In genomic region chr5:118646897-118647296, GRCm38 (mm10) we compare ENCODE assay signal across 19 mouse cellular contexts.
A peak's percentile ranks its signal among the peaks of the same experiment; 100 is the strongest.
DNase-seq lines count a peak whose midpoint lies in the region; TF ChIP-seq lines count a peak whose summit lies in the region.
"Had no signal": no experiment of that assay in that cellular context is flagged by ENCODE, and none has a peak within 500 bp of the region (broad histone marks: within the 10 kb centered on the region; RNA-seq: fewer than 3 reads in every experiment).

No protein-coding gene starts in this region.

- no peak for TF ChIP-seq POLR2A in MEL (IDR thresholded peaks at IDR 0.05; ENCODE audit: control insufficient read depth in 1 of 2, insufficient read depth in 1 of 2, low read depth in 1 of 2, low read length in 2 of 2, poor library complexity in 1 of 2)
- no peak for TF ChIP-seq POLR2A in bone marrow macrophage, adult 2 months (IDR thresholded peaks at IDR 0.05; ENCODE audit: borderline replicate concordance, low read depth, low read length)

- TF ChIP-seq CTCF in MEL (IDR thresholded peaks at IDR 0.05 in 2 of 3, conservative IDR thresholded peaks at IDR 0.05 in 1 of 3; ENCODE audit: control insufficient read depth in 1 of 3, insufficient read depth in 1 of 3, low read depth in 2 of 3, low read length in 3 of 3, poor library complexity in 1 of 3, severe bottlenecking in 1 of 3), result no peak
- no peak for TF ChIP-seq CTCF in bone marrow macrophage, adult 2 months (IDR thresholded peaks at IDR 0.05; ENCODE audit: low read depth, low read length)

- TF ChIP-seq EP300 in MEL (IDR thresholded peaks at IDR 0.05; ENCODE audit: low read depth in 1 of 2, low read length in 2 of 2), result no peak

- TF ChIP-seq RAD21 in MEL (IDR thresholded peaks at IDR 0.05; ENCODE audit: low read depth, low read length), result no peak

- H3K27ac ChIP-seq in MEL (ENCODE audit: control insufficient read depth, low read depth, low read length), result 0 out of 2 replicates have a peak overlapping the region, but pooled peaks have one; percentile 14
- peak overlapping the region; percentile 79 for H3K27ac ChIP-seq in bone marrow macrophage, adult 2 months (ENCODE audit: insufficient read depth, low read depth, low read length)
- H3K27ac ChIP-seq: forebrain, embryonic 13.5 days; hindbrain, embryonic 13.5 days had no signal

- peaks cover 30% of the 10 kb centered on the region for H3K79me2 ChIP-seq in MEL (ENCODE audit: control insufficient read depth, insufficient read depth, low read length, poor library complexity)

- H3K36me3 ChIP-seq in MEL (ENCODE audit: control insufficient read depth in 1 of 2, insufficient read depth in 2 of 2, low read length in 2 of 2), result peaks cover 0 to 32% of the 10 kb centered on the region in 2 experiments; a peak in 2 of 4 replicates
- H3K36me3 ChIP-seq: forebrain, embryonic 10.5 days; hindbrain, embryonic 13.5 days had no signal

- intact Hi-C loops in left cerebral cortex, postnatal 4 days (cut with DNase I), result no loop called here

- H3K9me3 ChIP-seq in MEL (replicated peaks; ENCODE audit: insufficient read depth, low read length), result no peaks in the 10 kb centered on the region
- H3K9me3 ChIP-seq: forebrain, embryonic 10.5 days; forebrain, embryonic 13.5 days; hindbrain, embryonic 13.5 days had no signal

- peak; percentile 43 to 45 for DNase-seq in cerebellum, postnatal 14 days
- no peak for DNase-seq in cerebellum, adult 11 months
- peak; percentile 22 for DNase-seq in left cerebral cortex, postnatal 4 days
- no peak for DNase-seq in left cerebral cortex, adult 9 months (ENCODE audit: low spot score in 2 of 2)
- no peak for DNase-seq in MEL (ENCODE audit: low read depth, low spot score)
- DNase-seq in spleen, postnatal 14 days (ENCODE audit: low spot score in 2 of 2), result no peak
- DNase-seq: adrenal gland, postnatal 10 days; adrenal gland, postnatal 36 days; cerebellum, adult 11-12 months; cerebellum, adult 9-10 months; forebrain, postnatal 0 days; gastrocnemius, adult 2 months; gastrocnemius, postnatal 14 days; heart, adult 11 months had no signal

- H3K4me3 ChIP-seq in MEL (ENCODE audit: control insufficient read depth in 1 of 2, insufficient read depth in 1 of 2, low read depth in 2 of 2, low read length in 2 of 2), result no peak overlapping the region
- H3K4me3 ChIP-seq in bone marrow macrophage, adult 2 months (ENCODE audit: insufficient read depth, low read length), result no peak overlapping the region
- H3K4me3 ChIP-seq: forebrain, embryonic 10.5 days; forebrain, embryonic 13.5 days; gastrocnemius, adult 2 months; hindbrain, embryonic 13.5 days had no signal

- H3K27me3 ChIP-seq in MEL (ENCODE audit: control insufficient read depth in 1 of 2, insufficient read depth in 2 of 2, low read length in 2 of 2), result no peaks in the 10 kb centered on the region
- H3K27me3 ChIP-seq: forebrain, embryonic 13.5 days; hindbrain, embryonic 13.5 days; Patski had no signal

- H3K4me1 ChIP-seq in MEL (ENCODE audit: control insufficient read depth in 1 of 2, insufficient read depth in 2 of 2, low read length in 2 of 2), result peaks cover 20 to 33% of the 10 kb centered on the region in 2 experiments
- peaks cover 69% of the 10 kb centered on the region for H3K4me1 ChIP-seq in bone marrow macrophage, adult 2 months (ENCODE audit: control insufficient read depth, insufficient read depth, low read length)

- no peak overlapping the region for H3K9ac ChIP-seq in MEL (ENCODE audit: control insufficient read depth, low read depth, low read length, poor library complexity, severe bottlenecking)
- H3K9ac ChIP-seq: forebrain, embryonic 13.5 days; forebrain, postnatal 0 days; hindbrain, embryonic 13.5 days had no signal

TF ChIP-seq in MEL, 35 proteins besides CTCF, POLR2A, EP300 and RAD21:
- TF ChIP-seq ZC3H11A (IDR thresholded peaks at IDR 0.05; ENCODE audit: low read depth, low read length) (no peak), CHD2 (IDR thresholded peaks at IDR 0.05; ENCODE audit: low read length) (no peak), JUND (IDR thresholded peaks at IDR 0.05; ENCODE audit: low read depth, low read length) (no peak), CHD1 (IDR thresholded peaks at IDR 0.05; ENCODE audit: low read depth, low read length) (no peak), TCF12 (IDR thresholded peaks at IDR 0.05; ENCODE audit: low read depth, low read length) (no peak)
TF ChIP-seq in MEL: peak in this region for 0.

Comparison
In these comparisons a context has a peak if more than half of its experiments do, and no peak if none do; other contexts are left out.
1. DNase-seq: peak in cerebellum, postnatal 14 days (2 of 2) and left cerebral cortex, postnatal 4 days (single experiment); none in cerebellum, adult 11 months (single experiment), left cerebral cortex, adult 9 months (0 of 2), MEL (single experiment) and spleen, postnatal 14 days (0 of 2).